Mouse (Mus musculus) G1E (cell line): ENCODE measurements around the gene Sh3glb2. TPM values are rescaled to one million over a fixed set of nuclear protein-coding genes. Genes with fewer than 3 reads are reported as not detected.
A peak's percentile ranks its signal among the peaks of the same experiment; 100 is the strongest.

ENCODE experiments used
- ATAC-seq: 2 replicates; pipeline ENCODE4 v1.8.0; 2016; ENCODE audit warnings: mild to moderate bottlenecking; ENCODE audit not compliant: insufficient number of reproducible peaks, poor library complexity, low FRiP score, severe bottlenecking; ENCODE audit errors: extremely low read depth
- DNase-seq: peaks from one replicate; pipeline ENCODE4 v3.0.0; 2012; ENCODE audit warnings: low spot score
- H3K27me3 ChIP-seq: 2 replicates; pipeline ENCODE4 v1.6.1; 2012; ENCODE audit warnings: mild to moderate bottlenecking, low read length, inconsistent platforms; ENCODE audit not compliant: insufficient read depth
- H3K36me3 ChIP-seq: replicated peaks from 2 replicates; pipeline ENCODE3; 2012; ENCODE audit warnings: mild to moderate bottlenecking, inconsistent platforms
- H3K4me1 ChIP-seq: 2 replicates; pipeline ENCODE4 v1.6.1; 2012; ENCODE audit warnings: low read depth, low read length, inconsistent platforms, mixed read lengths; ENCODE audit not compliant: insufficient read depth
- H3K4me3 ChIP-seq: 2 replicates; pipeline ENCODE4 v1.5.1; 2012; ENCODE audit warnings: low read depth, mild to moderate bottlenecking, inconsistent platforms, low read length, moderate library complexity, mixed read lengths
- H3K9me3 ChIP-seq: replicated peaks from 2 replicates; pipeline ENCODE4 v1.6.1; 2012; ENCODE audit warnings: inconsistent platforms
- CTCF ChIP-seq: IDR thresholded peaks from 2 replicates; pipeline ENCODE4 v1.5.1; 2012; ENCODE audit warnings: low read depth, low read length, inconsistent platforms, mixed read lengths
- GATA1 ChIP-seq: IDR thresholded peaks from 2 replicates; pipeline ENCODE4 v1.6.1; 2012; ENCODE audit warnings: borderline replicate concordance, low read length, inconsistent platforms, mixed read lengths
- GATA2 ChIP-seq: IDR thresholded peaks from 2 replicates; pipeline ENCODE4 v1.6.1; 2012; ENCODE audit warnings: low read depth, low read length, inconsistent platforms, borderline replicate concordance
- POLR2AphosphoS5 ChIP-seq: IDR thresholded peaks from 2 replicates; pipeline ENCODE4 v1.6.1; 2012; ENCODE audit warnings: low read depth, low read length, inconsistent platforms; ENCODE audit not compliant: insufficient replicate concordance
- TAL1 ChIP-seq: conservative IDR thresholded peaks from 2 replicates; pipeline ENCODE4 v1.6.1; 2012; ENCODE audit warnings: low read depth, low read length, inconsistent platforms, mixed read lengths
- polyA plus RNA-seq: library from polyadenylated mRNA; stranded (reverse); fragments of >175 nt; gene quantifications from 2 replicates; pipeline ENCODE4 v1.2.3, GENCODE M21; 2012
- total RNA-seq, 2 experiments: library from RNA; stranded (forward) in 1 of 2; stranded (reverse) in 1 of 2; fragments of 200-1000 nt in 1 of 2; fragments of >200 nt in 1 of 2; fragmentation: Nextera tagmentation in 1 of 2; gene quantifications; 2 replicates each; pipeline ENCODE4 v1.2.3; 2014 to 2017

The Sh3glb2 gene
- total and polyA plus RNA-seq, 3 experiments, result 20.8 to 31.3 (median 24.9) TPM

DNA sequence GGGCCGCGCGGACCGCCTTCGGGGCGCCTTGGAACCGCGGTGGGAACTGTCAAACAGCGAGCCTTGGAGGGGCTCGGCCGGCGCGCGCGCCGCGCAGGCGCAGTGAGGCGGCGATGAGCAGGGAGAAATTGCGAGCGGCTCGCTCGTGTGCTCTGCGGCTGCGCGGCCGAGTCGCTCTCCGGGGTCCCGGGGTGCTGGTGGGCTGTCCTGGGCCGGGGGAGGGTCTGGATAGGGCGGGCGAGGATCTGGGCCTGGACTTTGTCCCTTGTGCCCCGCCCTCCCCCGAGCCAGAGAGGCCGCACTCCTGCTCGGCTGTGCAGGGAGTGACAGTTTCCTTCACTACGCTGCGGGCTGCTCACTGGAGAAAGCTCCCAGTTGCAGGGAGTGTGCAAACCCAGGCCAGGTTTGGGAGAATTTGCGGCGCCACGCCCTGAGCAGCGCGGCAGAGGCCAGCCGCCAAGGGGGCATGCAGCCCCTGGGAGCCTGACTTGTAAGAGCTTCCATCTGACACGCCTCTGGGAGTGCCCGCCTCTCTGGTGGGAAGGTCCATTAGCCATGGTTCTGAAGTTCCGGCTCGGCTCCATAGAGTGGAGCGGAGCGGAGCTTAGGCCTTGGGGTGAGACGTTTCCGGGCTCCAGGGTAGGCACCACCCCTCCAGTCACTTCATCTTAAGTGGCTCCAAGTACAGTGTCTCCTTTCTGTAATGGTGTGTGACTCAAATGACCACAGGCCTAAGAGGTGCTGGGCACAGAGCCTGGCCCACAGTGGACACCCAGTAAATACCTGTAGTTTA lies 33.6 kb upstream of the Sh3glb2 start:
- H3K27me3 ChIP-seq, result no peaks in the 10 kb centered on the region
- H3K36me3 ChIP-seq, result peaks cover 47% of the 10 kb centered on the region
- no peaks in the 10 kb centered on the region for H3K9me3 ChIP-seq
- peak; percentile 81 for DNase-seq
- ATAC-seq, result no peak
- H3K4me3 ChIP-seq, result peak overlapping the region; percentile 88
- no peak for TF ChIP-seq GATA2
- no peak for TF ChIP-seq CTCF
- TF ChIP-seq TAL1, result no peak
- no peak for TF ChIP-seq POLR2AphosphoS5
- no peak for TF ChIP-seq GATA1
- peaks cover 70% of the 10 kb centered on the region for H3K4me1 ChIP-seq

- peaks cover 41% of the 10 kb centered on the region for H3K36me3 ChIP-seq
- H3K4me3 ChIP-seq, result peak within 1 kb of the TSS; percentile 88
- peak; percentile 96 for ATAC-seq
- H3K9me3 ChIP-seq, result no peaks in the 10 kb centered on the region
- H3K27me3 ChIP-seq, result no peaks in the 10 kb centered on the region
- DNase-seq, result peak; percentile 100
- H3K4me1 ChIP-seq, result peaks cover 65% of the 10 kb centered on the region
- TF ChIP-seq GATA1 (no peak), TAL1 (no peak), CTCF (no peak), POLR2AphosphoS5 (no peak), GATA2 (no peak)
Observed at GRCm38 (mm10) chr2:30392114-30392576, 33.0 kb upstream of the Sh3glb2 start, which contains the start of gene Dolpp1. Dolpp1 (plus strand) TSS chr2:30392254.

DNA sequence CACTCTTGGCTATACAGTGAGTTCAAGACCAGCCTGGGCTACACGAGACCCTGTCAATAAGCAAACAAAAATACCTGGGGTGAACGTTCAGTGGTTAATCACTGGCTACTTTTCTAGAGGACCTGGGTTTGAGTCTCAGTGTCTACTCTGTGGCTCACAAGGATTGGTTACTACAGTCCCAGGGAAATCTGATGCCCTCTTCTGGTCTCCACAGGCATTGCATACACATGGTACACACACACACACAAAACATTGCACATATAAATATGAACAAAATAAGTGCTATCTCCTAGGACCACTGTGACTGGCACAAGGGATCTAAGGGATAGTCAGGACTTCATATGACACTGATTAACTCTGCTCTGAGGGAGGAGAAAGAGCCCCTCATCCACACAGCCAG lies 29.9 kb upstream of the Sh3glb2 start:
- H3K4me3 ChIP-seq, result no peak overlapping the region
- H3K4me1 ChIP-seq, result peaks cover 42% of the 10 kb centered on the region
- H3K27me3 ChIP-seq, result no peaks in the 10 kb centered on the region
- TF ChIP-seq GATA2 (no peak), CTCF (0 out of 2 replicates have a peak, but pooled peaks have one; percentile 3), POLR2AphosphoS5 (no peak)
- peaks cover 39% of the 10 kb centered on the region for H3K36me3 ChIP-seq
- DNase-seq (no peak), ATAC-seq (no peak)
- H3K9me3 ChIP-seq, result no peaks in the 10 kb centered on the region

DNA sequence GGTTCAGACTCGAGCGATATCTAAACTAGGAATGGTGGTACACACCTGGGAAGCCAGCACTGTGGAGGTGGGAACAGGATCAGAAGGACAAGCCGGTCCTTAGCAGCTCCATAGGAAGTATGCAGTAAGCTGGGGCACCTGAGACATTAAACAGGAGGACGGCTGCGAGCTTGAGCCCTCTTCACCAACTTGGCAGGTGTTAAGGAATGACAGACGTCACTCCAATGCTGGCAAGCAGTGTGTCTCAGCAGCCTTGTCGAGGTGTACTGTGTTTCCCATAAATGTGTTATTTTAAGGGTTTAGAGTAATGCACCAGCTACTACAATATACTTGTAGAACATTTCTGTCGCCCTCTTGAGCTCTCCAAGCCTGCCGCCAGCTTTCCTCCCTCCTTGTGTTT lies 27.8 kb upstream of the Sh3glb2 start:
- no peaks in the 10 kb centered on the region for H3K9me3 ChIP-seq
- no peak overlapping the region for H3K4me3 ChIP-seq
- no peaks in the 10 kb centered on the region for H3K27me3 ChIP-seq
- H3K36me3 ChIP-seq, result peaks cover 51% of the 10 kb centered on the region
- no peak for ATAC-seq
- DNase-seq, result no peak
- TF ChIP-seq GATA2, result no peak
- TF ChIP-seq TAL1, result no peak
- TF ChIP-seq CTCF, result no peak
- no peak for TF ChIP-seq POLR2AphosphoS5
- no peak for TF ChIP-seq GATA1
- peaks cover 26% of the 10 kb centered on the region for H3K4me1 ChIP-seq

GRCm38 (mm10) chr2:30385591-30385990 lies 26.5 kb upstream of the Sh3glb2 start:
- ATAC-seq (no peak), DNase-seq (no peak)
- Histone ChIP-seq H3K4me3 (no peak overlapping the region), H3K36me3 (peaks cover 64% of the 10 kb centered on the region), H3K27me3 (no peaks in the 10 kb centered on the region), H3K9me3 (no peaks in the 10 kb centered on the region), H3K4me1 (peaks cover 27% of the 10 kb centered on the region)
- TF ChIP-seq CTCF, result no peak
- TF ChIP-seq TAL1, result no peak
- TF ChIP-seq GATA1, result no peak
- no peak for TF ChIP-seq GATA2
- TF ChIP-seq POLR2AphosphoS5, result no peak

DNA sequence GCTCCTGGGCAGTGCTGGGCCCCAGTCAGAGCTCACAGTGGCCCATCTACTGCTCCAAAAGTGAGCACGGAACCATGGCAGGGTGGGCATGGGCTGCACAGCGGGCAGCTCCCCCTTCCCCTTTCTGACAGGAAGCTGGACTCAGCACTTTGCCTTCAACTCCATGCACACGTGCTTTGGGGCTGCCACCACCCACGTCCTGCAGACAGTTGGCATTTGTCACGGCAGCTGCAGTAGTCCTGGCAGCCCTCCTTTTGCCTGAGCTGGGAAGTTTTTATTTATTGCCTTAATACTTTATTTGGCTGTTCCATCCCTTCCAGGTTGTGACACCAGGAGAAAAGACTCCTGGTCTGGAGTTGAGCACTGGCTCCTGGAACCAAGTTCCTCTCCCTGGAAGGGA lies 25.7 kb upstream of the Sh3glb2 start:
- peaks cover 71% of the 10 kb centered on the region for H3K36me3 ChIP-seq
- no peak overlapping the region for H3K4me3 ChIP-seq
- DNase-seq, result no peak
- H3K27me3 ChIP-seq, result no peaks in the 10 kb centered on the region
- peaks cover 30% of the 10 kb centered on the region for H3K4me1 ChIP-seq
- TF ChIP-seq GATA2, result no peak
- no peak for TF ChIP-seq CTCF
- no peak for TF ChIP-seq POLR2AphosphoS5
- no peak for TF ChIP-seq GATA1
- no peak for TF ChIP-seq TAL1
- no peaks in the 10 kb centered on the region for H3K9me3 ChIP-seq
- no peak for ATAC-seq
